Mouse (Mus musculus): ENCODE data around the gene Trim54.

Trim54 gene

DNA sequence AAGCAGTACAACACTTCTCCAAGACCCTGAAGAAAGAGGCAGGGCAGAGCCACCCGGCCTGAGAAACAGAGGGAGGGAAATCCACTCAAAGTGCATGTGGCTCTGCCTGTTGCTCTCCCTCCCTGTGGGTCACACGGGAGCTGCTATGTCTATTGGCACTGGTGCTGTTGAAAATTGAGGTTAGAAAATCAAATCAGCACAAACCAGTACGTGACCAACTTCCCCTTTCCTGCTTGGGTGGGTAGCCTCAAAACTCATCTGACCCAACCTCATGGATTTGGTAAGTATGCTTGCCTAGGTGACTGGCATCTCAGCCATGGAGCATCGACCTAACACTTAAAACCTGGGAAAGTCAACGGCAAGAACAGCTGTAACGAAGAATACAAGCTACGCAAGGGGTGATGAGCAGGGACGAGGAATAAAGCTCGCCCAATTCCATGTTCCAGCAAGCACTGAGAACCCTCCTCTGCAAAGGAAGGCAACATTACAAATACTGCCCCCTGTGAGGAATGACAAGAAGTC lies 10.6 kb upstream of the Trim54 start, which contains the start of gene Dnajc5g:
Gene Dnajc5g (plus strand): TSS at position 472 of the 522 bp plus-strand sequence.
- no peak for DNase-seq (ENCODE audit: low spot score in 2 of 2)

DNA sequence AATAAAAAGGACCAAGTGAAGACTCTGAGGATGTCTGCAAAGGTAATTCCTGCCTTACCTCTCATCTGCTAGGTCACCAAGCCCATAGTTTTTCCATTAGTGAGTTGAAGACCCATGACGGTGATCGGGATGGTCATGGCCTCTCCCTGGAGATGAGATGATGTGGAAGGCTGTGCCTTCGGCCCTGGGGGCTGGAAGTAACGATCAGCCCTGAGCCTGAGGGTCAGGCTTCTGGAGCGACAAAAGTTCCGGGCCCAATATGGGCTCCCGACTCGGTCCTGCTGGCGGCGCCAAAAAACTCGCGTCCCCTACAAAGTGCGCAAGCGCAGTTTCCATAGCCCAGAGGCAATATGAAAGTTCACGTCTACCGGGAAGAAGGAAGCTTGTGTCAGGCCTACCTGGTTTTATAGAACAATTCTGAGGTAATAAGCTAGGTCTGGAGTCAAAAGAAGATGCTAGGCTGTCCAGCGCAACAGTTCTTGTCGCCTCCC lies 8.5 kb upstream of the Trim54 start, which contains the start of gene Slc30a3:
Gene Slc30a3 (minus strand): TSS at position 238 of the 491 bp plus-strand sequence.
- no peak for DNase-seq (ENCODE audit: low spot score in 2 of 2)

DNA sequence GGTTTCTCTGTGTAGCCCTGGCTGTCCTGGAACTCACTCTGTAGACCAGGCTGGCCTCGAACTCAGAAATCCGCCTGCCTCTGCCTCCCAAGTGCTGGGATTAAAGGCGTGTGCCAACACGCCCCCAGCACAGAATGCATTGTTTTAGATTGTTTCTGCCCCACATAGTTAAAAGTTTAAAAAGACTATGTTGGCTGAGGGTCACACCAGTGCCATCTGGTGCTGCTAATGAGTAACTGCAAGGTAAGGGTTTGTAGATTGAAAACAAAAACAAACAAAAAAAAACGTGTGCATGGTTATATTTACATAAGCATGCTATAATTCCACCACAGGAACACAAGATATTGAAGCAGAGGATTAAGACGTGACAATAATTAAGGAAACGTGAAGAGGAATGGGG lies 5.7 kb upstream of the Trim54 start:
- DNase-seq (ENCODE audit: low spot score in 2 of 2) = peak in 1 of 2 experiments; percentile 15

DNA sequence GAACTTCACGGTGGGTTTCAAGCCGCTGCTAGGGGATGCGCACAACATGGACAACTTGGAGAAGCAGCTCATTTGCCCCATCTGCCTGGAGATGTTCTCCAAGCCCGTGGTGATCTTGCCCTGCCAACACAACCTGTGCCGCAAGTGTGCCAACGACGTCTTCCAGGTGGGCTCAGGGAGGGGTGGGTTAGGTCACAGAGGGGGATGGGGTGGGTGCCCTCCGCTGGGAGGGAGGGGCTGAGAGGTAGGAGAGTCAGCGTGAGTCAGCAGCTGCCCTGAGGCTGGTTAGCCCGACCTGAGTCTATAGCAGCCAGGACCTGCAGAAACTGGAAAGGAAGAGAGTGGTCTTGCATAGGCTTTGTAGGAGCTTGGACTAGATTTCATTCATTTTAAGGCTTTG lies 400 bp downstream of the Trim54 start:
- DNase-seq (ENCODE audit: low spot score in 2 of 2) = no peak

DNA sequence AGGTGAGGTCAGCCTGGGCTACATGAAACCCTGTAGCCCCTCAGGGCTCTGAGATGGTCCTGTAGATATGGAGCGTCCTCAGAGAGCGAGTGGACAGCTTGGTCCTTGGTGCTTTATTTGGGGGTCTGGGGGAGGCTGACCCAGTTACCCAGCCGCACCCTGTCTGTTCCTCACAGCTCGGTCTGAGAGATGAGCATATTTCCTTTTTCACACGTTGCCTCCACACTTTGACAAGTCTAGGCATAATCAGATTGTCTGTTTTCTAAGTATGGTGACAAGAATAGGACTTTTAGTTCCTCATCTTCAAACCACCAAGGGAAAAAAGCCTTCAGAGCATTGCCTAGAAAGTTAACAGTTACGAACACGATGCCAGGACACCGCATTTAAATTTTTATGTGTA lies 4.6 kb downstream of the Trim54 start:
- DNase-seq (ENCODE audit: low spot score in 2 of 2) = no peak

DNA sequence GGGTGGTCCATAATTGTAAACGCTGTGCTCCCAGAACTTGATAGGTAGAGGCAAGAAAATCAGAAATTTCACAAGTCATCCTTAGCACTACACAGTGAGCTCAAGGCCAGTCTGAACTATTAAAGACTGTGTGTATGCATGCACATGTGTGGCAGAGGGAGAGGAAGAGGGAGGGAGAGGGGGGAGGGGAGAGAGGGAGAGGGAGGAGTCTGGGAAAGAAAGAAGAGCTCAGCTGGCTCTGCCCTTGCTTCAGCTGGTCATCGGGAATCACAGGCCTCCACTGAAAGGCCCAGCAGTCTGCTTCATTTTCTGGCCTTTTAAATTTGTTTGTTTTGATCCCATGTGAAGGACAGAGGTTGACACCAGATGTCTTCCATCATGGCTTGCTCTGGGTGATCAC lies 7.0 kb downstream of the Trim54 start:
- no peak for DNase-seq (ENCODE audit: low spot score in 2 of 2)

DNA sequence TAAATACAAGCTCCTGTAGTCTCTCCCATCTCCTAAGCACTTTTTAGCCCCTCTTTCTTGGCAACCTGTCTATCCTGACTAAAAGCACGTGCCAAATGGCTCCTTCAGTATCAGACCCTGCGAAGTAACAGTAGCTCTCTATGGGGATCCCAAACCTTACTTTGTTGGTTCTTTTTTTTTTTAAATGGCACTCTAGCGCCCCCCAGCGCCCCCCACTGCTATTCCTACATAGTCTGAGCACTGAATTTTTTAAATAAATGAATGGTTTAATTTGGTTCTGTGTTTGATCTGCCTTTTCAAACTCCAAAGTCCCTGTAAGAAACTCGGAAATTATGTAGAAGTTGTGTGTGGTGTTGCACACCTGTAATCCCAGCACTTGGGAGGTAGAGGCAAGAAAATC lies 9.5 kb downstream of the Trim54 start:
- DNase-seq (ENCODE audit: low spot score in 2 of 2) = no peak

DNA sequence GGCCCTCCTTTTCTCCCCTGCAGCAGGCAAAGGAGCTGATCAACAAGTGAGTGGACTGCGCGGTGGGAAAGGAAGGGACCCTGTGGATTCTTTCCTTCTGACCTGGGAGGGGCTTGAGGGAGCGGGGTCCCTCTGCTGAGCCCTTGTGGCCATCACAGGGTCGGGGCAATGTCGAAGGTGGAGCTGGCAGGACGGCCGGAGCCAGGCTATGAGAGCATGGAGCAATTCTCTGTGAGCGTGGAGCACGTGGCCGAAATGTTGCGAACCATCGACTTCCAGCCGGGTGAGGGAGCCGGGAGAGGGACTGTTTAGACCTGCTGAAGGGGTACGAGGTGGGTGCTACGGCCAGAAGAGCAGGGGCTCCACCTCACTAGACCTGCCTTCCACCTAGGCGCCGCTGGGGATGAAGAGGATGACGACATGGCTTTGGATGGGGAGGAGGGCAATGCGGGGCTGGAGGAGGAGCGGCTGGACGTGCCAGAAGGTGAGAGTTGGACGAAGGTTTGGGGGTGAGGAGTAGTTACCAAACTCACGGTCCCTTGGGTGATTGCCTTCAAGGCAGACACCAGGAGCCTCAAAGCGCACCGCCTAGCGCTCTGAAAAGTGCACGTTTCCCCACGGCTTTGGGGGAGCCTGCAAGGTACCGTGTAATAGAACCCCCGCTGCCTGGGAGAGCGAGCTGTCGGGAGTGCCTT lies 20.4 kb downstream of the Trim54 start:
- no peak for DNase-seq (ENCODE audit: low spot score in 2 of 2)

DNA sequence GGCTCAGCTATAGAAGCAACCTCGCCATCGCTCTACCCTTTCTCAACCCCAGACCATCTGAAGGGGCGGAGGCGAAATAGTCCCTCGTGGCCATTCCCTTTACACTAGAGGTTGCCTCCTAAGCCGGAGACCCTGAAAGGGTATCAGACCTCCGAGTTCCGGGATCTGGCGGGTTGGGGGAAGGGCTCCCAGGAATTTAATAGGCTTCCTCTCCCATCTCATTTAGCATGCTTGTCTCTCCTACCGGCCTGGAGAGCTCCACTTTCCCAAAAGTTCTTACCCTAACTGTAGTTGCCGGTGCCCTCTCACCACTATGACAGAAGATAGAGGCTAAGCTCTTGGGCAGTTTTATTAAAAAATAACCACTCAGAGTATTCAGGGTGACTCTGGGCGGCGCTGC lies 21.1 kb downstream of the Trim54 start:
- no peak for DNase-seq (ENCODE audit: low spot score in 2 of 2)

DNA sequence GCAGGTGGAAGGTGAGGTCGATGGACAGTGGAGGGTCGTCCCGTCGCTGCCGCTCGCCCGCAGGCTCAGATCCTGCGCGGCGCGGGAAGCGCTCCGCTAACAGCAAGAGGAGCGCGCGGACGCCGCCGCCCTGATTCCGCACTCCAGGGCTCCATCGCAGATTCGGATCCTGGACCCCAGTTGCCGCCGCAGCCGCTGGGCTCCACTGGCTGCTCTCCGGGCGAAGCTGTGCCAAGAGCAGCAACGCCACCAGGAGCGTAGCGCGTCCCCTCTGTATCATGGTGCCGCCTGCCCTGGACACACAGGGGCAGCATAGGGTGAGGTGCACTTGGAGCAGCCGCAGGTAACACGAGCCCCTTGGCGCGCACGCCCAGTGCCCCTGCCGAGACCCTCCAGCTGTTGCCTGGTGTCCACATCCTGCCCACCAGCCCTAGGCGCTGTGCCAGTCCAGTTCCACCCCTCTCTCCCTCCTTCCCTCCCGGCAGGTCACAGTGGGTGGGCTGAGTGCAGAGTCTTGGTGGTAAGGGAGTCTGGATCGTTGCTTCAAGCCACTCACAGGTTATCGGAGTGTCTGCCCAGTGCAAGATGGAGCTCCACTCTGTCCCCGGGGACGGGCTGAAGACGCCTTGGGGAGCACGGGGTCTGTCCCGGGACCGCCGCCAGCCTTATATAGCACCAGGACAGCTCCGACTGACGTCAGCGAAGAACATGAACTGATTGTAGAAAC lies 21.9 kb downstream of the Trim54 start, which contains the start of gene Ucn:
Gene Ucn (minus strand): TSS at position 589 of the 727 bp plus-strand sequence.
- DNase-seq (ENCODE audit: low spot score in 2 of 2) = no peak

DNA sequence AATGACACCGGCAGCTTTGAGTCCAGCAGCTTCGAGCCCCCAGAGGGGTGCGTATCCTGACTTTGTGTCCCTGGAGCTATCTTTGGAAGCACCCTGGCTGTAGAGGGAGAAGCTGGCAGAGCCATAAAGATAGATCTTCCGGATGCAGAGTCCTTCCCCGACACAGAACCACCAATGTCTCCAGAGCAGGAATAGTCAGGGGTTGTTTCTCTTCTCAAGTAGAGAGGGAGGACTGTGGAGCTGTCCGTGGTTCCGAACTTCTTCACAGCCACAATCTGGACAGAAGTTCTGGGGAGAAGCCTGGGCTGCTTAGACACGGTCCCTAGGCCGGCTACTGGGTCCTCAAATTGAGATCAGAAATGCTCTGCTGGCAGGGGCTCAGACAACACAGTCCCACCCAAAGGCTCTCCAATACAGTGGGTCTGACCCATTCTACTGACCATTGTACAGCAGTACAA lies 22.5 kb downstream of the Trim54 start:
- DNase-seq (ENCODE audit: low spot score in 2 of 2) = no peak

DNA sequence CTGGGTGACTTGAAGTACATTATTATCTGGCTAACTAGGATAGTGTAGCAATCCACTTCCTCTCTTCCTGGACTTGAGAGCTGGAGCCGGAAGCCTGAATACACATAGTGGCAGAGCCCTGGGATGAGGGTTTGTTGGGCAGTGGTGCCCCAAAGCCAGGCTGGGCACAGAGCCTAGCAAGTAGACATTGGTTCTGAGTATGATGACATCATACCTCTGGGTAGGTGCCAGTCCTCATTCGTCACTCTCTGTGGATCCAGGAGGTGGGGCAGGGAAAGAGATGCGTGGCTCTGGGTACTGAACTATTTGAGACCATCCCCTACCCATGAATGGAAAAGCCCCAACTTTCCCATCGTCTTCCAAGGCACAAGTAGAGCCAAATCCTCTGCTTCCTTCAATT lies 33.3 kb downstream of the Trim54 start:
- no peak for DNase-seq (ENCODE audit: low spot score in 2 of 2)

DNA sequence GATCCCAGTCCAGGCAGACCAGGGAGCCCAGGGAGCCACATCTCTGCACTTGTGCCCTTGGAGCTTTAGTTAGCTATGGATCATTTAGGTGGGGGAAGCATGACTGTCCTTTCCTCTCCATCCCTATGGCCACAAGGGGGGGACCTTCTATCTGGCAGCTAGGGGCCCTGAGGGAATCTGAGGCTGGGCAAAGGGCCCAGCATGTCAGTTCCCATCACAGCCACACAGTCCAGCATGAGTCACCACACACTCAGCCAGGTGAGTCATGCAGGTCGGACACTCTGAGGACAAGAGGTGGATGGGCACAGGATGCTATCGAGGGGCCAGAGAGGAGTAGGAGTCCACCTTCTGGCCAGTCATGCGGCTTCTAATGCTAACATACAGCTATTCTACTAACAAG lies 35.2 kb downstream of the Trim54 start:
- no peak for DNase-seq (ENCODE audit: low spot score in 2 of 2)

DNA sequence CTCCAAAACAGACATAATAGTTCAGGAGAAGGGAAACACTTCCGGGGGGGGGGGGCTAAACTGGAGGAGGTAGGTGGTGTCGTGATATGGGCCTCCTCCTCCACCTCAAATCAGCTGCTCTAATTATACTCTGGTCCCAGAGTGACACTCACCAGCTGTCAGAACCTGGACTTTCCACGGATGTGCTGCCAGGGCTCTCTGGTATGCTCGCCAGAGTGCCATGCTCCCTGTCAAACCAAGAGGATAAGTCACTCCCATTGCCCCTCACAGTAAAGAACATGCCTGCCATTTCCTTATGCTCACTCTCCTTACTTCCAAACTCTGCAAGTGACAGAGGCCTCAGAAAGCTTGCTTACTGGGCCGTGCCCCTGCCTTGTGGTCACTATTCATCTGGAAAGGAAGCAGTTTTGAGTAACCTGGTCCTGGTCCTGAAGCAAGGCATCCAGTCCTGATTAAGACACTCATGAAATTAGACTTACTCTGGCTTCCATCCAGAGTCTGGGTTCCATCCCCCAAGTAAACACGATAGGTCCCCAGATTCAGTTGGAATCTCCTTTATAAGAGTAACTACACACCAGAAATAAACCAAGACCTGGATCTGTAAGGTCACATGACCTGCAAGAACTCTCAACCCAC lies 37.1 kb downstream of the Trim54 start:
- no peak for DNase-seq (ENCODE audit: low spot score in 2 of 2)

DNA sequence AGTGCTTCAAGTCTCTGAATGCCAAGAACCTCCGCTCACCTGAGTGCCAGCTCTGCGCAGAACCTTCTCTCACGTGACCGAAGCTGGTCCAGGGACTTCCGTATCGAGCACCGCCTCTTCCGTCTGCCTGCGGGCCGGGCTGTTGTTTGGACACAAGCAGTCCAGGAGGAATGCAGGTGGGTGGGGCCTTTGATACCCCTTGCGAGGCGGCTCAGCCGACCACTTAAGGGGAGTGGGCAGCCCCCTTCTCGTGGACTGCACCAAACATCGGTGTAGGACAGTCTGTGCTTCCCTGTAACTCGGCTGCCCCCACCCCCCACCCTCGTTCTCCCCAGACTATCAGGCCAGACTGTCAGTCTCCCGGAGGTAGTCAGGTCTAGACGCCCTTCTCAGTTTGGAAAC lies 37.6 kb downstream of the Trim54 start, which contains the start of gene Mpv17:
Gene Mpv17 (minus strand): TSS at position 100 of the 402 bp plus-strand sequence.
- DNase-seq (ENCODE audit: low spot score in 2 of 2) = peak; percentile 65 to 71

DNA sequence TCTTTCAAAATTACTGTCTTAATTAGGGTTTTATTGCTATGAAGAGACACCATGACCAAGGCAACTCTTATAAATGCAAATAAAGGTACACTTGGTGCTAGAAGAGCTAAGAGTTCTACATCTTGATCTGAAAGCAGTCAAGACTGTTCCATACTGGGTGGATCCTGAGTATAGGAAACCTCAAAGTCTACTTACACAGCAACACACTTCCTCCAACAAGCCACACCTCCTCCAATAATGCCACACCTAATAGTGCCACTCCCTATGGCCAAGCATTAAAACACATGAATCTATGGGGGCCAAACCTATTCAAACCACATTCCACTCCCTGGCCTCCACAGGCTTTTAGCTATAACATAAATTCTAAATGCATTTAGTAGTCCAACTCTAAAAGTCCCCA lies 46.0 kb downstream of the Trim54 start:
- no peak for DNase-seq (ENCODE audit: low spot score in 2 of 2)

DNA sequence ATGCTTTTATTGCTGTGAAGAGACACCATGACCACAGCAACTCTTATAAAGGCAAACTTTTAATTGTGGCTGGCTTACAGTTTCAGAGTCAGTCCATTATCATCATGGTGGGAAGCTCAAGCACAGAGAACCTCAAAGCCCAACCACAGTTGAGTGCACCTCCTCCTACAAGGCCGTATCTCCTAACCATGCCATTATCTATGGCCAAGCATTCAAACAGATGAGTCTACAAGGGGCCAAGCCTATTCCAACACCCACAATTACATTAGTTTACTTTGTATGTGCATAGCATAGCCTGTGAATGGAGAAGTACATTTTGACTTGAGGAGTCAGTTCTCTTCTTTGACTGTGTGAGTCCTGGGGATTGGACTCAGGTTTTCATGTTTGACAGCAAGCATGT lies 48.4 kb downstream of the Trim54 start:
- no peak for DNase-seq (ENCODE audit: low spot score in 2 of 2)

DNA sequence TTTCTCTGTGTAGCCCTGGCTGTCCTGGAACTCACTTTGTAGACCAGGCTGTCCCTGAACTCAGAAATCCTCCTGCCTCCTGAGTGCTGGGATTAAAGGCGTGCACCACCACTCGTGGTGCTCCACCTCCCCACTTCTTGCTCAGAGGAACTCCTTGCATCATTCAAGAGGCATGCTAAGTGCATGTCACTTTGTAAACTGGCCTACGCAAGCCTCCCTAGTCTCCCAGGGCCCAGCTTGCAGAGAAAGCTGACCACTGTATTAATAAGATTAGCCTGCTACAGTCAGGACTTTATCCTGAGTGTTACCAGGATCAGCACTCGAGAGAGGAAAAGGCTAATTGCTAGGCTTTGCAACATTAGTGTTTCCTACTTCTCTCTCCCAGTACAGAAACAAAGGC lies 52.1 kb downstream of the Trim54 start:
- DNase-seq (ENCODE audit: low spot score in 2 of 2) = no peak

DNA sequence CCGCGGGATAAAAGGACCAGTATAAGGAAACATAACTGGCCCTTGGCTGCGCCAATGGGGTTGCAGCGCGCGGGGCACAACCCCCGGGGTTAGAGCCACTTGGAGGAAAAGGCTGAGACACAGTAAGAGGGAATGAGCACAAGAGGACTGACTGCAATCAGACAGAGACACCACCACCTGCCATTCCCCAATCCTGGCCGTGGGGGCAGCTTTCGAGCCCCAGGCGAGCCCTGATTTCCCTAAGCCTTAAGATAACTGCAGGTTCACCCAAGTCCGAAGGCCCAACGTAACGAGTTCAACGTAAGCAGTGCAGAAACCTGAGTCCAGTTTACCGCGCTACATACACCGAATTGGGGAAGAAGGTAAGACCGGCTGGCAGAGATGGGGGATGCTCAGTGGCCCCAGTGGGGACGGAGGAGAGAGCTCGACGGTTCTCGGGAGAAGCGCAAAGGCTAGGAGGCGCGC lies 62.8 kb downstream of the Trim54 start:
- DNase-seq (ENCODE audit: low spot score in 2 of 2) = no peak

DNA sequence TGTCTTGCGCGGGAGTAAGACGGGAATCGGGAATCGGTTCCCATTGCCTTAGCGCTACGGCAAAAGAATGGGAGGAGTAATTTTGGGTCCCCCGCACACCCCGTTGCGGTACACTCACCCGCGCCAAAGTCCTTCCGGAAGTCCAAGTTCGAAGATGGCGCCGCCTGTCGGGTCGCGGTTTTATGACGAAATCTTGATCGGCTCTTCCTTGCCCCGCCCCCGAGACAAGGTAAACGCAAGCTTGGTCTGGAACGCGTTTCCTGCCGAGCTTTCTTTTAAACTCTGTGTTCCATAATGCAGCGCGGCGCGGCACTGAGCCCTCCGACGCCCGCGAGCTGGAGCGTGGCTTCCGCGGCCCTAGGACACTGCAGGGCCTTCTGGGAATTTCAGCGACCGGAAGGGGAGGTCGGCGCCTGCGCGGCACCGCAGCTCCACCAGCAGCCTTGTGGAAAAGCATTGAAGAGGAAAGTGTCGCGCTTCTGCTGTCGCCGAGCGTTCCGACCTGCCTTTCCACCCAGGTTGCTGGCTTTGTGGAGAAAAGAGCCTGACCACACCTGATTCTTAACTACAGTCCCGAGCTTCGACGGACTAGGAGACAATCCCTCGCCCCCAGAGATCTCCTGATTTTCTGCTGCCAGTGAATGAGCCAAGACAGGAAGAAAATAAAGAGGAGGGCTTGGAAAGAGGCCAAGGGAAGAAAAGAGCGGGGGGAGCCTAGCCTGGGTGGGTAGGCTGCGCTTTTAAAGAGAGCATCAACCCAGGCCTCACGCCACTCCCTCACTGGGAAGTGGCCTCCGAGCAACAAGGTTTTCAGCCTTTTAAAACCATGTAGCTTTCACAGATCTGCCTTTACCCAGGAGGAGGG lies 63.5 kb downstream of the Trim54 start, which contains the start of the genes Gm29609 and Gtf3c2:
Gene Gm29609 (minus strand): TSS at position 146 of the 865 bp plus-strand sequence.
Gene Gtf3c2 (minus strand): TSS at position 379 of the 865 bp plus-strand sequence.
- DNase-seq (ENCODE audit: low spot score in 2 of 2) = peak; percentile 95 to 97
